Mouse (Mus musculus): ENCODE data around the gene Ncapg.
"Not testable (repeated sequence)": the region's sequence is repeated elsewhere in the genome, so short reads cannot be mapped to it uniquely, and the experiment has no call there.

Ncapg gene

GRCm38 (mm10) chr5:45669598-45670279 lies at the start of gene Ncapg:
Gene Ncapg, plus strand, starts transcription at chr5:45669919.
- DNase-seq (ENCODE audit: low spot score) = peak; percentile 99

- DNase-seq (ENCODE audit: low spot score) = no peak
These were observed 48.2 kb upstream of the Ncapg start for GRCm38 (mm10) chr5:45621511-45621910.

DNA sequence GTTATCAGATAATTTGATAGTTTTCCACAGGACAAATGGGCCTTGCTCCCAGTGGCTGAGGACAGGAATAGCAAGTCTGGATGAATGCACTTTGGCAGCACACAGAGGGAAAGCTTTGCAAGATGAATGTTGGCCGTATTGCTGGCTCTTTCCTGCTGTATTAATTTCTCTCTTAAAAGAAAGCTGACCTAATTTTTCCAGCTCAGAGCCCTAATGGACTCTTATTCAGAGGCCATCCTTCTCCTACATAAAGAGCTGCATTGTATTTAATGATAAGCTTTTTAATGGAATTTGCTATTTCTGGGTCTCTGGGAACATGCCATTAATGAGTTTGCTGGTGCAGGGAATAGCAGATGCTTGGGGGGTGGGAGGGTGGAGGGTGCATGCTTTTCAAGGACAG lies 41.9 kb upstream of the Ncapg start:
- DNase-seq (ENCODE audit: low spot score) = no peak

- no peak for DNase-seq (ENCODE audit: low spot score)
These were observed 40.2 kb upstream of the Ncapg start for GRCm38 (mm10) chr5:45629470-45629869.

GRCm38 (mm10) chr5:45638378-45638777 lies 31.3 kb upstream of the Ncapg start:
- DNase-seq (ENCODE audit: low spot score) = no peak

DNA sequence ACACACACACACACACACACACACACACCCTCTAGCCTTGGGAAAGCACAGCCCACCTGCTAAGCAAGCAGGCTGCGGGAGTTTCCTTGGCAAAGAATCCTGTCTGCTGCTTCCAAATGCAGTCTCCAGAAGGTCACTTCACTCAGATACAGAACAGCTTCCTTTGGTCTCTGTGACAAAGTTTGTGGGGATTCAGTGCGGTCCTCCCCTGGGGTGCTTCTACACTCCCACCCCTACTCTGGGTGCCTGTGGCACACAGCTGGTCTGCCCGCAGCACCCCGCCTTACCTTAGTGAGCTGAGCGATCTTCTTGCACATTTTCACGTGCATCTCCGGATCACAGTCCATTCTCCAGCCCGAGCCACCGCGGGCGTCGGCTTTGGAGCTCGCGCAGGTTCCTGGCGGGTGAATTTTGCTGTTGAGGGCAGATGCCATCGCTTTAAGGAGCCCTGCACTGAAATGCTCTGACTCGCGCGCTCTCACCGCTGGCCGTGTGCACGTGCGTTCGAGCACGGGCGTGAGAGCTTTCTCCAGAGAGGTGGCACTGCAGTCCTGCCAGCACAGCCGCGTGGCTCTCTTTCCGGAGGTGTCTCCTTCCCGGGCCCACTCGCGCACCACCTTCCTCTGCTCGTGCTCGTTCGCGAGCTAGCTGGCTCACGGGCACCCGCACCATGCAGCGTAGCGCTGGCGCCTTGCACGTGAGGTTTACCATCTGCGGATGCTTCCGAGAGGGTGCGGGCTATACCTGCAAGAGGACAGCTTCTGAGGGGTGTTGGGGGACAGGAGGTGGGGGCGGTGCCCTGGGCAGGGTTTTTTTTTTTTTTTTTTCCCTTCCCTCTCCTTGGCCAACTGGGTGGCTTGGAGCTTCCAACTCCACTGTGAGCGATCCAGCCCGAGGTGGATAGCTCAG lies 30.7 kb upstream of the Ncapg start, which contains the start of gene Fam184b:
Fam184b (minus strand) TSS at position 809 of the 909 bp plus-strand sequence.
- DNase-seq (ENCODE audit: low spot score) = no peak

DNA sequence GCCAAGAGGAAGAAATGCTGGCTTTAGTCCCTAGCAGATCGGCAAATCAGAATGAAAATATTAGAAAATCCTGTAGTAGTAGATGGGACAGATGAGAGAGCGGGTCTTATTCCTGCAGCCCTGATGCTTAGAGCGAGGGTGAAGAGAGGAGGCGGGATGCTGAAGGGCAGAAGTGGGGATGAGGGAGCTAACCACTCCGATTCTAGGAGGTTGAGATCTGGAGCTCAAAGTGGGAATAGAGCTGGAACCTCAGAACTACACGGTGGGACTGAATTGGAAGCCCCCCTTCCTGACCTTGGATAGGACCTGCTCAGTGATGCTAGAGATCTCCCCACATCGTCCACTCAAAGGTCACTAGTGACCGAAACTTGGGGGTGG lies 30.0 kb upstream of the Ncapg start:
- no peak for DNase-seq (ENCODE audit: low spot score)

GRCm38 (mm10) chr5:45651026-45651703 lies 18.6 kb upstream of the Ncapg start:
- no peak for DNase-seq (ENCODE audit: low spot score)

GRCm38 (mm10) chr5:45658406-45658805 lies 11.3 kb upstream of the Ncapg start:
- DNase-seq (ENCODE audit: low spot score) = not testable (repeated sequence)

- DNase-seq (ENCODE audit: low spot score) = no peak
These were observed 1.4 kb upstream of the Ncapg start for GRCm38 (mm10) chr5:45668324-45668723.

DNA sequence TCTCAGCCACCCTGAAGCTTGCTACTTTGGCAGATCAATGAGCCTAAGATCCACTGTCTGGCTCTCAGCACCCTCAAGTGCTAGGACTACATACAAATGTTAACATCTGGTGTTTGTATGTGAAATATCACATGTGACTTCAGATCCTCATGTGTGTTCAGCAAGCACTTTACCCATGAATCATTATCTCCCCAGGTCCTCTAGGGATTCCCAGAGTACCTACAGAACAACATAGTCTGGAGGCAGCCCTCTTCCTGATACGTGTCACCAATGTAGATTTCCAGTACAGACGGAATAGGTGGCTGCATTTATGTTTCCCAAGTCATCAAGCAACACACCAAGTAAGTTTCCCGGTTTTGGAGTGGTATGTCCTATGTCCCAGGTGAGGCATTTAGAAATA lies 888 bp upstream of the Ncapg start:
- DNase-seq (ENCODE audit: low spot score) = no peak

DNA sequence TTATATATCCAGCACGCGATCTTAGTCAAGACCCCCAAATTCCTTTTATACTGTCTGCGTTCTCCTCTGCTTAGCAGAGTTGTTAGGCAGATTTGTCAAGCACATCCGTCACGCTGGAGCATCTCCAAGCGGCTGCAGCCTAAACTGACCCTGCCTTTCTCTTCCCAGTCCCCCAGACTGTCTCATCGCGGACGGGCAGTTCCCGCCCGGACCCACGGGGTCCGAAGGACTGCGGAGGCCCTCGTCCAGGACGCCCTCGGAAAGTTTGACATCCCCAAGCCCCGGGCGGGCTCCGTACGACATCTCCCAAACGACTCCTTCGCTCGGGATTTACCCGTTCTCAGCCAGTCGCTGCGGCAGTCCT lies 503 bp upstream of the Ncapg start:
- no peak for DNase-seq (ENCODE audit: low spot score)

- DNase-seq (ENCODE audit: low spot score) = no peak
These were observed 556 bp downstream of the Ncapg start for GRCm38 (mm10) chr5:45670280-45670670.

DNA sequence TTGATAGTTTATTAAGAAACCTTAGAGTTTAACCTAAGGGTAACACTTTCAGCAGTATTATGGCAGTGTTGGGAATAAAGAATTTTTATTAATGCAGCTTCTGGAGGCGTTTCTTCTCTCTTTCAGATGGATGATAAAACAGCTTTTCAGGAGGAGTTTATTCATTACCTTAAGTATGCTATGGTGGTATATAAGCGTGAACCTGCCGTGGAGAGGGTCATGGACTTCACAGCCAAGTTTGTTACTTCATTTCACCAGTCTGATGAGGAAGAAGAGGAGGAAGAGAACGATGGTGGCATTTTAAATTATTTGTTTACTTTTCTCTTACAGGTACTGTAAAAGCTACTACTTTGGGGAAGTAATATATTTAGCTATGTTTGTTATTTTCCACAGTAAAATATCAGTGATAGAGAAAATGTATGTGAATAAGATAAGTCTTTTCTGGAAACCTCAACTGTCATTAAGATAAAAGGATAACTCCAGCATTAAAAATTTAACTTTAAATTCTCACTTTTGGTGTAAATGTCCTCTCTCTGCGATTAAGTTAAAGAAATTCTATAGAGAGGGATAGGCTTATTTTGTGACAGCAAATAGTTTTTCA lies 1.3 kb downstream of the Ncapg start:
- no peak for DNase-seq (ENCODE audit: low spot score)

- no peak for DNase-seq (ENCODE audit: low spot score)
These were observed 5.3 kb downstream of the Ncapg start for GRCm38 (mm10) chr5:45675032-45675431.

GRCm38 (mm10) chr5:45677639-45678038 lies 7.9 kb downstream of the Ncapg start:
- no peak for DNase-seq (ENCODE audit: low spot score)

DNA sequence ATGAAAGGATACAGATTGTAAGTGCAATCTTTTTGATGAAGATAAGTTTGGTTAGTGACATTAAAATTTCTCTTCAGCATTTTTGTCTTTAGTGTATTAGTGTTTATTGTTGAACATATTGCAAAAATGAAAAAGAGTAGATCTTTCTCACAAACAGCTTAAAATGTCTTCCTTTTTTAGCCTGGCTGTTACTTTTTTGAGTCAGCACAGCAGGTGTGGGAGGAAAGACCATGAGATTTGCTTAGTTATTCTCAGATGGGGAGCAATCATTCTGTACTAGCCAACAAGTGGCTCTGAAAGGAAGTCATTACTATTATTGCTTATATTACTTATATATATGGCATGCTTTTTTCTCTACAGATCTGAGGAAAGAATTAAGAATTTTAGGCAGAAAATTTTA lies 10.2 kb downstream of the Ncapg start:
- DNase-seq (ENCODE audit: low spot score) = no peak

DNA sequence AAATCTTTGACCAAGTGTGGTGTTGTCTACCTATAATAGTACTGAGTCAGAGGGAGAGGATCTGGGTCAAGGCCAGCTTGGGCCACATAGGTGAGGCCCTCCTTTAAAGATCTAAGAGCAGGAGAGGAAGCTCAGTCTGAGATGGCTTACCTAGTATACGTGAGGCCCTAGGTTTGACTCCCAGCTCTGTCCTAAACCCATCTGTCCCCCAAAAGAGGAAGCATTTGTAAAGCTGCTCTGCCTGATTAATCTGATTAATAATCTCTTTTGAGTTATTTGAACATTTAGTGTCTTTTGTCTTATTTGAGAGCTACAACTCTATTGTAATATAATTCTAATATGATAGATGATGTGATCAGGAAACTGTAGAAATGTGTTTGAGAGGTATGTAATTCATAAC lies 13.7 kb downstream of the Ncapg start:
- DNase-seq (ENCODE audit: low spot score) = no peak

GRCm38 (mm10) chr5:45685243-45685642 lies 15.5 kb downstream of the Ncapg start:
- DNase-seq (ENCODE audit: low spot score) = no peak

DNA sequence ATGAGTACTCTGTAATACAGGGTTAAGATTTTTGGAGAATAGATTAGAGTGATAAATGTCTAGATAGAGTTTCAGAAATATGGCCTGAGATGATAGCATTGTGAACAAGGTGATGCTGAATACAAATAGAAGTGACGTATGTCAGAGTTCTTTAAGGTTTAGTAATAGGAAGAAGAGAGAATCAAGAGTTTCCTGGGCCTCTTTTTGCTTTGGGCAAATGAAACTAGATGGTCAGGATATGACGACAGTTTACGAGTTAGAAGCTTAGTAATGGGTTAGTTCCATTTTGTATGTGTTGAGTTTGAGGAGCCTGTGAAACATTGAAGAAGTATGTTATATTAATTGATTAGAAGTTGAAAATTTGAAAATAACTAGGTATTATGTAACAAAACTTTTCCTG lies 16.5 kb downstream of the Ncapg start:
- DNase-seq (ENCODE audit: low spot score) = no peak

DNA sequence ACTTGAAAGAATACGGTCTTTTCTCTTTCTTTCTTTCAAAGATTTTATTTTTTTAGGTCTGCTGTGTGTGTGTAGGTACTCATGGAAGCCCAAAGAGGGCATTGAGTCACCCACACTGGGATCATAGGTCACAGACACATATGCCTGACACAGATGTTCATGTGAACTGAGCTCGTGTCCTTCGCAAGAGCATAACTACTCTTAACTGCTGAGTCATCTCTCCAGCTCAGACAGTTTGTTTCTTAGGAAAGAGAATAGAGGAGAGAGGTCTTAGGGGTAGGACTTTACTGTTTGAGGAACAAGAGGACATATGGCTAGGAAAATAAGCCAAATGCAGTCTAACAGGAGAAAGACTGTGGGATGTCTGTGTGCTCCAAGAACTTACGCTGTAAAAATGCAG lies 19.4 kb downstream of the Ncapg start:
- DNase-seq (ENCODE audit: low spot score) = no peak

DNA sequence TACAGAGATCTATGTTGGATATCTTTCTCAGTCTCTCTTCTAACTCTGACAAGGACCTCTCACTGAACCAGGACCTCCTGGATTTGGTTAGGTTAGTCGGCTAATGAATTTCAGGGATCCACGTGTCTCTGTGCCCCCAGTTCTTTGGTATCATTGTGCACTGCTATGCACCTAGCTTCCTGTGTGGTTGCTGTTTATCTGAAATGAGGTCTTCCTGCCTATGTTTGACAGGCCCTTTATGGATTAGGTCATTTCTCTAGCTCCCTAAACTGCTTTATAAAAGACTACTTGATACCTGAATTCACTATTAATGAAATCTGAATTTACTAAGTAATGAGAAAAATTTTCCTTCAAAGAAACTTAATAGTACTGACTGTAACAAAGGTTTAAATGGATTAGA lies 21.1 kb downstream of the Ncapg start:
- no peak for DNase-seq (ENCODE audit: low spot score)

- DNase-seq (ENCODE audit: low spot score) = no peak
These were observed 22.0 kb downstream of the Ncapg start for GRCm38 (mm10) chr5:45691678-45692077.

Measured in urinary bladder, postnatal 10 days (tissue).